Mouse (Mus musculus) embryonic facial prominence, embryonic 13.5 days (tissue): ENCODE data around the gene Elmo3. TPM values are rescaled to one million over a fixed set of nuclear protein-coding genes. Genes with fewer than 3 reads are reported as not detected.

ENCODE experiments used
- ATAC-seq: fragments of 200-750 bp; cut with Nextera tagmentation; 2 replicates; pipeline ENCODE4 v1.8.0; 2017; ENCODE audit warnings: low read depth; ENCODE audit not compliant: insufficient number of reproducible peaks, insufficient read depth, low FRiP score, low TSS enrichment
- H3K27ac ChIP-seq: fragments of 300-500 bp; sonication (generic); 2 replicates; pipeline ENCODE4 v1.5.1; 2015; ENCODE audit warnings: moderate library complexity, mild to moderate bottlenecking, inconsistent platforms
- H3K27me3 ChIP-seq: fragments of 300-500 bp; sonication (generic); 2 replicates; pipeline ENCODE4 v1.6.1; 2015; ENCODE audit warnings: mild to moderate bottlenecking, inconsistent platforms
- H3K36me3 ChIP-seq: fragments of 300-500 bp; sonication (generic); 2 replicates; pipeline ENCODE4 v1.6.1; 2015; ENCODE audit warnings: mild to moderate bottlenecking, inconsistent platforms
- H3K4me1 ChIP-seq: fragments of 300-500 bp; sonication (generic); 2 replicates; pipeline ENCODE4 v1.6.1; 2015; ENCODE audit warnings: inconsistent platforms
- H3K4me2 ChIP-seq: fragments of 300-500 bp; sonication (generic); 2 replicates; pipeline ENCODE4 v1.6.1; 2015; ENCODE audit warnings: moderate library complexity, mild to moderate bottlenecking, inconsistent platforms
- H3K4me3 ChIP-seq: fragments of 300-500 bp; sonication (generic); 2 replicates; pipeline ENCODE4 v1.5.1; 2015; ENCODE audit warnings: mild to moderate bottlenecking, inconsistent platforms
- H3K9ac ChIP-seq: fragments of 300-500 bp; sonication (generic); 2 replicates; pipeline ENCODE4 v1.6.1; 2015; ENCODE audit warnings: mild to moderate bottlenecking, inconsistent platforms
- H3K9me3 ChIP-seq: fragments of 300-500 bp; sonication (generic); 2 replicates; pipeline ENCODE4 v1.6.1; 2016; ENCODE audit warnings: inconsistent platforms
- WGBS: fragments of 180-500 bp; shearing (Covaris S2); methylation state at CpG from one replicate; pipeline ENCODE4 v1.1.7; 2015; ENCODE audit warnings: mixed read lengths; 5-methylcytosine and 5-hydroxymethylcytosine counted together
- polyA plus RNA-seq: library from polyadenylated mRNA; unstranded; fragments of >200 nt; fragmentation: Nextera tagmentation; extraction: Ambion mirVana; gene quantifications from 2 replicates; pipeline ENCODE4 v1.2.1, GENCODE M21; 2015

Gene Elmo3
- polyA plus RNA-seq, 1 experiment from 2014 or later: 6.0 TPM

DNA sequence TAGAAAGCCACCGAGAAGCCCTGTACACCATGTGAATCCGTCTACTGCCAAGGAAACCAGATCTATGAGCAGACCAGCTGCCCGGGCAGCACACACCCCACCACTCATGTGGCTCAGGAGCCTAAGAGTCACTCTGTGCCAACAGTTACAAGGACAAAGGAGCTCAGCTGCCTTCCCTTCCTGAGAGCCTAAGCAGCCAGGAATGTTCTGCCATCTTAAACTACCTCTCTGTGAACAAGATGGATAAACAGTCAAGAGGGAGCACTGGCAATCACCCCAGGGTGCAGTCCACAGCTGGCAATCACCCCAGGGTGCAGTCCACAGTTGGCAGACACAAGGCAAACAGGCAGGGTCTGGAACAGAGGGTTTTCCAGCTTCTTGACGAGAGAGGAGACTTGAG, 12.5 kb downstream of the Elmo3 start:
- no peak overlapping the region for H3K4me2 ChIP-seq
- H3K27me3 ChIP-seq: no peaks in the 10 kb centered on the region
- peaks cover 78% of the 10 kb centered on the region for H3K36me3 ChIP-seq
- no peak overlapping the region for H3K9ac ChIP-seq
- H3K4me1 ChIP-seq: no peaks in the 10 kb centered on the region
- no peak overlapping the region for H3K27ac ChIP-seq
- ATAC-seq: no peak
- no peaks in the 10 kb centered on the region for H3K9me3 ChIP-seq
- H3K4me3 ChIP-seq: no peak overlapping the region
- 86% methylated on average over 4 of the region's 4 CpGs for WGBS

- 84% methylated on average over 11 of the region's 11 CpGs for WGBS
- H3K27ac ChIP-seq: no peak overlapping the region
- H3K27me3 ChIP-seq: no peaks in the 10 kb centered on the region
- no peak overlapping the region; the same call in 1 of the 2 replicates for H3K9ac ChIP-seq
- no peak overlapping the region for H3K4me2 ChIP-seq
- H3K4me3 ChIP-seq: no peak overlapping the region
- no peaks in the 10 kb centered on the region for H3K4me1 ChIP-seq
- peaks cover 75% of the 10 kb centered on the region for H3K36me3 ChIP-seq
- no peaks in the 10 kb centered on the region for H3K9me3 ChIP-seq
- ATAC-seq: no peak
These were observed 13.3 kb downstream of the Elmo3 start for GRCm38 (mm10) chr8:105318662-105319190.

DNA sequence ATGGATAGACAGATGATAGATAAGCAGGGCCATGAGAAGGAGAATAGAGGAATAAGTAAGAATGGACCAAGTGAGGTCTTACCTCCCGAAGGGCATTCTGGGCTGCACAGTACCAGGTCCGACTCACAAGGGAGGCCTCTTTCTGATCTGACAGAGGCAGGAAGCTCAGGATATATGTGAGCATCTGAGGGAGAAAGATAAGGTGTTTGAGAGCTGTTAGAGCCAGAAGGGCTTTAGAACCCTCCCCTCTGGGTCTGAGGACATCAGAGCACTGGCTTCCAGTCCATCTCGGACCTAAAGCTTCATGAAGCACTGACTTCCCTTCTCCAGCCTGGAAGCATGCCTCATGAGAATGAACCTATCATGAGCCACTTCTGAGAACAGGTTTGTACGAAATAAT, 17.8 kb downstream of the Elmo3 start:
- Histone ChIP-seq H3K4me1 (peaks cover 19% of the 10 kb centered on the region), H3K36me3 (peaks cover 42% of the 10 kb centered on the region), H3K9ac (no peak overlapping the region), H3K9me3 (no peaks in the 10 kb centered on the region), H3K27ac (no peak overlapping the region), H3K4me3 (no peak overlapping the region), H3K27me3 (no peaks in the 10 kb centered on the region), H3K4me2 (no peak overlapping the region)
- no peak for ATAC-seq
- WGBS: 92% methylated on average over 4 of the region's 4 CpGs

- peaks cover 19% of the 10 kb centered on the region for H3K4me1 ChIP-seq
- ATAC-seq: peak; percentile 62; the same call in 1 of the 2 replicates
- peaks cover 47% of the 10 kb centered on the region for H3K36me3 ChIP-seq
- H3K4me2 ChIP-seq: peak overlapping the region; percentile 71
- peak overlapping the region; percentile 89 for H3K9ac ChIP-seq
- WGBS: under 1% methylated on average over 12 of the region's 12 CpGs
- peak overlapping the region; percentile 89; the same call in 1 of the 2 replicates for H3K27ac ChIP-seq
- H3K27me3 ChIP-seq: no peaks in the 10 kb centered on the region
- no peaks in the 10 kb centered on the region for H3K9me3 ChIP-seq
- peak overlapping the region; percentile 84 for H3K4me3 ChIP-seq
These were observed 20.3 kb downstream of the Elmo3 start for GRCm38 (mm10) chr8:105325641-105326093.

- peak; percentile 86 for ATAC-seq
- Histone ChIP-seq H3K4me2 (peak within 1 kb of the TSS; percentile 71), H3K36me3 (peaks cover 52% of the 10 kb centered on the region), H3K9ac (peak within 1 kb of the TSS; percentile 89), H3K27me3 (no peaks in the 10 kb centered on the region), H3K4me3 (peak within 1 kb of the TSS; percentile 84), H3K4me1 (peaks cover 19% of the 10 kb centered on the region), H3K9me3 (no peaks in the 10 kb centered on the region), H3K27ac (peak within 1 kb of the TSS; percentile 89)
- under 1% methylated on average over 36 of the region's 36 CpGs for WGBS
These were observed 20.8 kb downstream of the Elmo3 start, which contains the start of the genes Lrrc29 and Tmem208 for GRCm38 (mm10) chr8:105326141-105326672. Gene Lrrc29 (minus strand): TSS chr8:105326278. Gene Tmem208 (plus strand): TSS chr8:105326354.

DNA sequence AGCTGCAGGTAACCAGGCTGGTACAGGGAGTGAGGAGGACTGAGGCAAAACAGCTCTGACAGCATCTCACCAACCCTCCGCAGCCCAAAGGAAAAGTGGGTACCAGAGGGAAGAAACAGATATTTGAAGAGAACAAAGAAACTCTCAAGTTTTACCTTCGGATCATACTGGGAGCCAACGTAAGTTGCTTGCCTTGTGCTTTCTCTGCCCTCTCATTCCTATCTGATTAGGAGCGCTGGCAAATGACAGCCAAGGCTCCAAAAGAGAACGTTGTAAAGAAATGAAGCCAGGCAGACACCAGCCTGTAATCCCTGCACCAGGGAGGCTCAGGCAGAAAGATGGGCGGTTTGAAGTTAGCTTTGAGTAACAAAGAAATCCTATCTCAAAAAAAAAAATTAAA, 21.6 kb downstream of the Elmo3 start:
- Histone ChIP-seq H3K36me3 (peaks cover 56% of the 10 kb centered on the region), H3K4me3 (peak overlapping the region; percentile 84), H3K4me1 (peaks cover 19% of the 10 kb centered on the region), H3K9ac (peak overlapping the region; percentile 89), H3K27me3 (no peaks in the 10 kb centered on the region), H3K27ac (peak overlapping the region; percentile 89), H3K9me3 (no peaks in the 10 kb centered on the region), H3K4me2 (peak overlapping the region; percentile 71)
- ATAC-seq: no peak
- WGBS: 35% methylated on average over 6 of the region's 6 CpGs

DNA sequence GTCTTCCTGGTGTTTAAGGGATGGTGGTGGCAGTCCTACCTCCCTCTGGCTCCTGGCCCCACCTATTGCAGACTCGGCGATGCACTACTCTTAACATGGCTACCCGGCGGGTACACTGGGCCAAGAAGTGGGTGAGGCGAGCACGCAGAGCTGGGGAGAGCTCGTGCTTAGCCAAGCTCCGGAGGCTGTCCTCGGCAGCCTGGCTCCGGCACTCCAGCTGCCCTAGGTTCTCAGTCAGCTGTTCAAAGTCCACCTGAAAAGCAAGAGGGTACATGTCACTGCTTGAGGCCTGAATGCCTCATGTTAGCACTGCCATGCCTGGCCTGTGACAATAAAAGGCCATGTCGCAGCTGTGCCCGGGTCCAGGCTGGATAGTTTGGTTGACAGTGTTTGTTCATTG, 24.9 kb downstream of the Elmo3 start:
- ATAC-seq: no peak
- H3K4me2 ChIP-seq: no peak overlapping the region
- no peak overlapping the region for H3K9ac ChIP-seq
- peaks cover 76% of the 10 kb centered on the region for H3K36me3 ChIP-seq
- peaks cover 12% of the 10 kb centered on the region for H3K4me1 ChIP-seq
- no peak overlapping the region for H3K4me3 ChIP-seq
- WGBS: 94% methylated on average over 12 of the region's 12 CpGs
- no peaks in the 10 kb centered on the region for H3K9me3 ChIP-seq
- H3K27ac ChIP-seq: no peak overlapping the region
- no peaks in the 10 kb centered on the region for H3K27me3 ChIP-seq

DNA sequence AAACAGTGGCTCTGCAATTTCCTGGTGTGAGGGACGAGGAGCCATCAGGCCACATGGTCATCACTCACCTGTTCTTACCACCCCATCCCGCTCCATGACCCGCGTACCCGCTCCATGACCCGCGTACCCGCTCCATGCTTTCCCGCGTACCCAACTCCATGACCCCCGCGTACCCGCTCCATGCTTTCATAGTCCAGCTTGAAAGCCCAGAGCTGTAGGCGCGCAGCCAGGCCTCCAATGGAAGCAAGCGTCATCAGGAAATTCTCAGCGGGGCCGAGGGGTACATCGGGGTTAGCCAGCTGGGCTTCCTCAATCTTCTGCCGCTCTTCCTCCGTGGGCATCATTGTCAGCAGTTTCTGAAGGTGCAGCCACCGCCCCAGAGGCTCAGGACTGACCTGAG, 26.1 kb downstream of the Elmo3 start:
- Histone ChIP-seq H3K27me3 (no peaks in the 10 kb centered on the region), H3K27ac (no peak overlapping the region), H3K9me3 (no peaks in the 10 kb centered on the region), H3K9ac (no peak overlapping the region), H3K4me2 (no peak overlapping the region), H3K36me3 (peaks cover 87% of the 10 kb centered on the region), H3K4me3 (no peak overlapping the region), H3K4me1 (peaks cover 9% of the 10 kb centered on the region)
- ATAC-seq: no peak
- 95% methylated on average over 22 of the region's 22 CpGs for WGBS

- peaks cover 92% of the 10 kb centered on the region for H3K36me3 ChIP-seq
- H3K27ac ChIP-seq: no peak overlapping the region
- ATAC-seq: no peak
- H3K27me3 ChIP-seq: no peaks in the 10 kb centered on the region
- H3K4me1 ChIP-seq: peaks cover 6% of the 10 kb centered on the region
- no peak overlapping the region for H3K4me2 ChIP-seq
- 94% methylated on average over 9 of the region's 9 CpGs for WGBS
- H3K9ac ChIP-seq: no peak overlapping the region
- H3K4me3 ChIP-seq: no peak overlapping the region
- no peaks in the 10 kb centered on the region for H3K9me3 ChIP-seq
These were observed 26.5 kb downstream of the Elmo3 start for GRCm38 (mm10) chr8:105331931-105332330.

DNA sequence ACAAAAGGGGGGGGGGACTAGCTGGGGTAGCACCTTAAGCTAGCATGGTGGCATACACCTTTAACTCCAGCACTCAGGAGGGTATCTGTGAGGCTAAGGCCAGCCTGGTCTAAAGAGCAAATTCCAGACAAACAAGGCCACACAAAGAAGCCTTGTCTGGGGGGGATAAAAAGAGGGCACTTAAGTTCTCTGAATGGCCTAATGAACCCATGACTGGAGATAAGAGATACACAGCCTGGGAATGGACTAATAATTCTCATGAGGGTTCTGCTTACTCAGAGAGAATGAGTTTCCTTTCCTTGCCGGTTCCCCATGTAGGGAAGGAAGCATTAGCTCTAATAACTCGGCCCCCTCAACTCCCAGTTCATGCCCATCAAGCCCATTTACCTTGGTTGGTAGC, 27.1 kb downstream of the Elmo3 start:
- no peak overlapping the region for H3K27ac ChIP-seq
- no peak overlapping the region for H3K4me2 ChIP-seq
- no peak for ATAC-seq
- peaks cover 95% of the 10 kb centered on the region for H3K36me3 ChIP-seq
- no peaks in the 10 kb centered on the region for H3K27me3 ChIP-seq
- no peaks in the 10 kb centered on the region for H3K9me3 ChIP-seq
- no peak overlapping the region for H3K9ac ChIP-seq
- no peak overlapping the region for H3K4me3 ChIP-seq
- WGBS: 64% methylated on average over 2 of the region's 2 CpGs
- H3K4me1 ChIP-seq: peaks cover under 1% of the 10 kb centered on the region

GRCm38 (mm10) chr8:105336373-105337130, 31.2 kb downstream of the Elmo3 start:
- H3K4me2 ChIP-seq: no peak overlapping the region
- no peak overlapping the region for H3K27ac ChIP-seq
- WGBS: 56% methylated on average over 32 of the region's 32 CpGs
- H3K9me3 ChIP-seq: no peaks in the 10 kb centered on the region
- no peak overlapping the region for H3K9ac ChIP-seq
- H3K27me3 ChIP-seq: no peaks in the 10 kb centered on the region
- H3K4me3 ChIP-seq: no peak overlapping the region
- peaks cover 21% of the 10 kb centered on the region for H3K4me1 ChIP-seq
- ATAC-seq: no peak
- H3K36me3 ChIP-seq: peaks cover 67% of the 10 kb centered on the region

DNA sequence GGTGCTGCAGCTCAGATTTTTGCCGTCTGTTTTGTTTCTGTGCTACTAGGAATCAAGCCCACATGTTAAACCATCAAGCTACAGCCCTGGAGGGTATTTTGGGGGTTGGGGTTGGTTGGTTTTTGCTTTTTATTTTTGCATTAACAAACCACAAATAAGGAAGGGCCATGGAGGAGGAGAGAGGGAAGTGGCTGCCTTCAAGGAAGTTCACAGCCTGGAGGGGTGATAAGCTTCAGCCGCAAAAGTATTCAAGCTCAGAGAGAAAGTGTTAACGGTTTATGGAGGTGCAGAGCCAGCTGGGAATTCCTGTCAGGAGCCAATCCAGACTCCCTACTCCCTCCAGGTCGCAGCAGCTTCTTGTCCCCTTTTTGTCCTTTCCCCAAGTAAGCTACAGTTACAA, 33.6 kb downstream of the Elmo3 start:
- WGBS: 22% methylated on average over 4 of the region's 4 CpGs
- peak overlapping the region; percentile 24; the same call in 1 of the 2 replicates for H3K4me2 ChIP-seq

More for the DNA sequence above, 33.6 kb downstream of the Elmo3 start:
- no peak for ATAC-seq
- Histone ChIP-seq H3K4me1 (peaks cover 22% of the 10 kb centered on the region), H3K27ac (peak overlapping the region; percentile 73; the same call in 1 of the 2 replicates), H3K9ac (peak overlapping the region; percentile 41), H3K4me3 (no peak overlapping the region), H3K9me3 (no peaks in the 10 kb centered on the region), H3K27me3 (no peaks in the 10 kb centered on the region), H3K36me3 (peaks cover 45% of the 10 kb centered on the region)
